Mouse (Mus musculus): Measurements from ENCODE around the gene Cyp4a29.
"Not testable (repeated sequence)": the region's sequence is repeated elsewhere in the genome, so short reads cannot be mapped to it uniquely, and the experiment has no call there.

The Cyp4a29 gene

GRCm38 (mm10) chr4:115241784-115242183, at the start of gene Cyp4a29:
TSS of gene Cyp4a29 (plus strand) at chr4:115242084.
- no peak for DNase-seq

- DNase-seq, result not testable (repeated sequence)
Observed at GRCm38 (mm10) chr4:115232901-115233300, 9.0 kb upstream of the Cyp4a29 start.

DNA sequence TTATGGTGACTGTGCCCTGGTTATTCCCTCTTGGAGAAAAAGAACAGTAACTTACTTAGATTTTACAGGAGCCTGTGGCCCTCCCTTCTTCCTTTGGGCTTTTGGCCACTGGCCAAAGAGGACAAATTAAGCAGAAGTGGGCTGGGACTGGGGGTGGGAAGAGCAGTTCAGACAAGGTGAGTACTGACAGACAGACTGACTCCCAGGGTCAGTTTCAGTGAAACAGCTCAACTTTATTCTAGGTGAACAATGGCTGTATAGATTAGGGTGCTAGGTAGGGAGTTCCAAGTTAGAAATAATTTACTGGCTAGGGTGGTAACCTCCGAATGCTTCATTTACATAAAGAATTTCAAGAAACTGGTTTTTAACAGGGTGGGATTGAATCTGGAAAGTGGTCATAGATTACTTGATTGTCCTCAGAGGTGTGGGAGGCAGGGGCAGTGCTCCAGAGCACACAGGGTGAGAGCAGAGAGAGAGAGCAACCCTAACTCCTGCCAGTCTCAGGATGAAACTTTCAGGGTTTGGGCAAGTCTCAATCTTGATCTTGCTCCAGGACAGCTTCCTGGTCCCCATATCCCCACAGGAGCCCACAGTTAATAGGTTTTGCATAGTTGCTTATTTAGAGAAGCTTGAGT, 5.3 kb upstream of the Cyp4a29 start:
- DNase-seq, result no peak

- DNase-seq, result not testable (repeated sequence)
Observed at GRCm38 (mm10) chr4:115264687-115265569, 23.0 kb downstream of the Cyp4a29 start.

DNA sequence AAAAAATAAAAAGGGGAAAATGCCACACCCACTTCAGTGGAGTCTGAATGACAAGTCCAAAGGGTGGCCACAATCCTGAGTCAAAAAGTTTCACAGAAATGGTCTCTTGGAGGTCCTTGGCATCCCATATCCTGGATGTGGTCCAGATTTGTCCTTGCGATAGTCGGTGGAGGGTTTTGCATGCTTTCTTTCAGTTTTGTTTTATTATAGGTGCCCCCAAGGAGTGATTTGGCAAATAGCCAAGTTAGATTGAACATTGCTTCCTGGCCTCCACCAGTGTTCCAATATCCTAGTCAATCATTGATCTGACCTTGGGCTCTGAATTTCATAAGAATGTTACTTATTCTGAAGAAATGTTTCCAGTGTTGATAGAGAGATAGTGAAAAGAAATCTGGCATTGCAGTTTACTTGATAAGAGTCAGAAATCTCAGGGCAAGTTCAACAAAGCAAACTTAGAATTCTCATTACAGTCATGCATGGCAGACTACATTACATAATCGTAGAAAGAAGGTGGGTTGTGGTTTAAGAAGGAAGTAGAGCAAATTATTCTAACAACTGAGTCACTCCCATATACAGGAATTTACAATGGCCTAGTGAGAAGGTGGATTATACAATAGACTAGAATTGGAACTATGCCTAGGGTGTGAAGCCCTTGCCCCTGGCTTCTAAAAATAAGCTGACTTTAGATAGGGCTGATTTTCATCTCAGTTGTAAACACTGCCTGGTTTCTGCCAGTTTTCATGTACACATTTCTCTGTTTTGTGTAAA, 36.5 kb downstream of the Cyp4a29 start:
- not testable (repeated sequence) for DNase-seq

DNA sequence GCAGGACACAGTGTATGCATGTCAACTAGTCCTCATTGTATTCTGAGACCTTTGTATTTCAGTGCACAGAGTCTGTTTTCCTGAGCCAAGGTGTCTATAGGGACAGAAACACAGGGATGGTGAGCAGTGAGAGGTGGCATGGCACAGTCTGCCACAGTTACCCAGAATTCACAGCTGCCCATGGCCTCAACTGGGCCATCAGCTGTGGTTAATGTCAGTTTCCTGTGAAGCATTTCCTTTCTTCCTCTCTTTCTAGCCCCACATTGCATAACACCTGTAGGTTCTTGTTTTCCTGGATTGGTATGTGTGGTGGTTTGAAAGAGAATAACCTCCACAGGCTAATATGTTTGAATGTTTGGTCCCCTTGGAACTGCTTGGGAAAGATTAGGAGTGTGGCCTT, 38.5 kb downstream of the Cyp4a29 start:
- DNase-seq, result no peak

- not testable (repeated sequence) for DNase-seq
Observed at GRCm38 (mm10) chr4:115280779-115281178, 38.9 kb downstream of the Cyp4a29 start.

DNA sequence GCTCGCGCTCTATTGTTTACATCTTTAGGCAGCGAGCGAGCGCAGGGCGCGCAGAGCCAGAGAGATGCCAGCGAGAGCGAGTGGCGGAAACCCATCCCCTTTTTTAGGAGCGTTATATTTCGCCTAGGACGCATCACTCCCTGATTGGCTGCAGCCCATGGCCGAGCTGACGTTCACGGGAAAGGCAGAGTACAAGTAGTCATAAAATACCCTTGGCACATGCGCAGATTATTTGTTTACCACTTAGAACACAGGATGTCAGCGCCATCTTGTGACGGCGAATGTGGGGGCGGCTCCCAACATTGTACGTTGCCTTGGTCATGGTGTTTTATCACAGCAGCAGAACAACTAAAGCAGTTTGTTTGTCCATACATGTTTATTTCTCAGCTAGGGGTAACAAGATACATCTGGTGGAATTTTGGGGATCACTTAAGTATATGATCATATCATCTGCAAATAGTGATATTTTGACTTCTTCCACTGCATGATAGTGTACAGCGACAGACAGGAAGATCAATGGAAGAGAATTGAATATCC, 39.4 kb downstream of the Cyp4a29 start:
- not testable (repeated sequence) for DNase-seq

GRCm38 (mm10) chr4:115298746-115299145, 56.9 kb downstream of the Cyp4a29 start, which contains the start of gene Cyp4a12a:
TSS of gene Cyp4a12a (plus strand) at chr4:115299046.
- not testable (repeated sequence) for DNase-seq
